ENCODE assay signal across 12 mouse cellular contexts in the genomic region with DNA sequence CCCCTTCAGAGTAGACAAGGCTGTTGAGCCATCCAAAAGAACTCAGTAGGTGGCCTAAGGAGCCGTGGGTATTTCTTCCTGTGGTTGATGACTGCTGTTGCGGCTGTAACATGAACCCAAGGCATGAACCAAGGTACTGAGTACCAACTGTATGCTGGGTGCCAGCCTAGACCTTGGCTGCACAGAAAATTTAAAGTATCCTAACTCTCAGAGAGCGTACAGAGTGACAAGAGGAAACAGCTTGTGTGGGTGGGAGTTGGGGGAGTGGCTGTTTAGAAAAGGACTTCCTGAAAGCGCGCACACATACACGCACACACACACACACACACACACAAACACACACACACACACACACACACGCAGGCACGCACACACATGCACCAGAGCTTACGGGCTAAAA. TPM values are rescaled to one million over a fixed set of nuclear protein-coding genes. Genes with fewer than 3 reads are reported as not detected.
DNase-seq lines count a peak whose midpoint lies in the region; ATAC-seq lines count a peak whose summit lies in the region.
"Had no signal": no experiment of that assay in that cellular context is flagged by ENCODE, and none has a peak within 500 bp of the region (broad histone marks: within the 10 kb centered on the region; RNA-seq: fewer than 3 reads in every experiment).

No protein-coding gene starts in this region.

- H3K27ac ChIP-seq in midbrain, embryonic 13.5 days, result no peak overlapping the region
- no peak overlapping the region for H3K27ac ChIP-seq in forebrain, embryonic 13.5 days
- H3K27ac ChIP-seq: forebrain, embryonic 10.5 days had no signal

- no peaks in the 10 kb centered on the region for H3K9me3 ChIP-seq in midbrain, embryonic 13.5 days
- H3K9me3 ChIP-seq in forebrain, embryonic 13.5 days (replicated peaks), result no peaks in the 10 kb centered on the region
- H3K9me3 ChIP-seq: forebrain, embryonic 10.5 days had no signal

- whole genome bisulfite sequencing in midbrain, embryonic 13.5 days, result 82% methylated on average over 9 of the region's 9 CpGs
- 82% methylated on average over 9 of the region's 9 CpGs for WGBS in forebrain, embryonic 13.5 days

- ATAC-seq in CD4-positive, CD25-positive, alpha-beta regulatory T cell, adult 4 months, result no peak
- ATAC-seq in midbrain, embryonic 13.5 days, result no peak
- ATAC-seq in forebrain, embryonic 13.5 days, result no peak
- ATAC-seq: activated CD4-positive, CD25-positive, alpha-beta regulatory T cell, adult 4 months had no signal

- H3K36me3 ChIP-seq in midbrain, embryonic 13.5 days, result no peaks in the 10 kb centered on the region
- no peaks in the 10 kb centered on the region for H3K36me3 ChIP-seq in forebrain, embryonic 13.5 days (ENCODE audit: poor library complexity, severe bottlenecking)
- H3K36me3 ChIP-seq: forebrain, embryonic 10.5 days had no signal

- H3K4me2 ChIP-seq in midbrain, embryonic 13.5 days (replicated peaks), result no peak overlapping the region
- no peak overlapping the region for H3K4me2 ChIP-seq in forebrain, embryonic 13.5 days
- H3K4me2 ChIP-seq: liver, embryonic 11.5 days had no signal

- H3K4me3 ChIP-seq in midbrain, embryonic 13.5 days (replicated peaks), result no peak overlapping the region
- H3K4me3 ChIP-seq in forebrain, embryonic 13.5 days, result no peak overlapping the region
- H3K4me3 ChIP-seq: forebrain, embryonic 10.5 days had no signal

- DNase-seq in CD4-positive, CD25-positive, alpha-beta regulatory T cell, adult 2 months (ENCODE audit: low read depth, low spot score), result peak; percentile 56
- peak; percentile 52 to 70 for DNase-seq in lung, adult 18-20 months
- DNase-seq in lung, postnatal 25 days (ENCODE audit: low spot score), result no peak
- DNase-seq in lung, postnatal 14 days, result peak; percentile 58
- DNase-seq in thymus, postnatal 4 days, result peak; percentile 61
- DNase-seq: cerebellum, adult 11 months had no signal

- H3K4me1 ChIP-seq in midbrain, embryonic 13.5 days (replicated peaks), result peaks cover 30% of the 10 kb centered on the region
- H3K4me1 ChIP-seq in forebrain, embryonic 13.5 days, result peaks cover 22% of the 10 kb centered on the region

- H3K27me3 ChIP-seq in midbrain, embryonic 13.5 days, result peaks cover 21% of the 10 kb centered on the region
- H3K27me3 ChIP-seq in forebrain, embryonic 13.5 days, result peaks cover 36% of the 10 kb centered on the region

- no peak overlapping the region for H3K9ac ChIP-seq in midbrain, embryonic 13.5 days (replicated peaks)
- H3K9ac ChIP-seq in forebrain, embryonic 13.5 days, result no peak overlapping the region

RNA-seq across cellular contexts. Expression of a gene that starts 1.8 kb away (rescaled TPM):
- polyA plus RNA-seq in CD4-positive, CD25-positive, alpha-beta regulatory T cell, adult 4 months (2017; shearing (Covaris generic)), result 1 to 10 TPM in 1 of 2 experiments, under 1 TPM in 1; 0.32 to 1.9 TPM
- 69.2 and 70.5 TPM in 2 replicates for polyA plus RNA-seq in midbrain, embryonic 13.5 days (2015; fragmentation: Nextera tagmentation; extraction: Ambion mirVana)
- 37.1 and 42.8 TPM in 2 replicates for polyA plus RNA-seq in forebrain, embryonic 13.5 days (2015; fragmentation: Nextera tagmentation; extraction: Ambion mirVana)

RNA-seq across cellular contexts. Expression of a gene that starts 15.3 kb away (rescaled TPM):
- polyA plus RNA-seq in CD4-positive, CD25-positive, alpha-beta regulatory T cell, adult 4 months (2017; shearing (Covaris generic)), result not detected
- polyA plus RNA-seq in midbrain, embryonic 13.5 days (2015; fragmentation: Nextera tagmentation; extraction: Ambion mirVana), result 13.7 and 16.8 TPM in 2 replicates
- polyA plus RNA-seq in forebrain, embryonic 13.5 days (2015; fragmentation: Nextera tagmentation; extraction: Ambion mirVana), result 10.9 and 12.3 TPM in 2 replicates
- polyA plus RNA-seq: activated CD4-positive, CD25-positive, alpha-beta regulatory T cell, adult 4 months had no signal

RNA-seq across cellular contexts. Expression of a gene that starts 16.2 kb away (rescaled TPM):
- not detected for polyA plus RNA-seq in CD4-positive, CD25-positive, alpha-beta regulatory T cell, adult 4 months (2017; shearing (Covaris generic))
- polyA plus RNA-seq in midbrain, embryonic 13.5 days (2015; fragmentation: Nextera tagmentation; extraction: Ambion mirVana), result 16.4 and 19.9 TPM in 2 replicates
- 15.5 and 16.3 TPM in 2 replicates for polyA plus RNA-seq in forebrain, embryonic 13.5 days (2015; fragmentation: Nextera tagmentation; extraction: Ambion mirVana)
- polyA plus RNA-seq: activated CD4-positive, CD25-positive, alpha-beta regulatory T cell, adult 4 months had no signal

RNA-seq across cellular contexts. Expression of a gene that starts 42.3 kb away (rescaled TPM):
- 100 to 1,000 TPM; 126 to 156 TPM for polyA plus RNA-seq in CD4-positive, CD25-positive, alpha-beta regulatory T cell, adult 4 months (2017; shearing (Covaris generic))
- 99.3 and 101 TPM in 2 replicates for polyA plus RNA-seq in midbrain, embryonic 13.5 days (2015; fragmentation: Nextera tagmentation; extraction: Ambion mirVana)
- polyA plus RNA-seq in forebrain, embryonic 13.5 days (2015; fragmentation: Nextera tagmentation; extraction: Ambion mirVana), result 105 and 114 TPM in 2 replicates

RNA-seq across cellular contexts. Expression of a gene that starts 42.4 kb away (rescaled TPM):
- under 1 TPM; 0.16 to 0.65 TPM for polyA plus RNA-seq in CD4-positive, CD25-positive, alpha-beta regulatory T cell, adult 4 months (2017; shearing (Covaris generic))
- 0.85 and 1.2 TPM in 2 replicates for polyA plus RNA-seq in midbrain, embryonic 13.5 days (2015; fragmentation: Nextera tagmentation; extraction: Ambion mirVana)
- 0.70 and 1.1 TPM in 2 replicates for polyA plus RNA-seq in forebrain, embryonic 13.5 days (2015; fragmentation: Nextera tagmentation; extraction: Ambion mirVana)
- polyA plus RNA-seq: activated CD4-positive, CD25-positive, alpha-beta regulatory T cell, adult 4 months had no signal

Comparison
In these comparisons a context has a peak if more than half of its experiments do, and no peak if none do; other contexts are left out.
1. RNA of a gene that starts 1.8 kb away (polyA plus RNA-seq): 69.2 to 70.5 TPM in midbrain, embryonic 13.5 days and 37.1 to 42.8 TPM in forebrain, embryonic 13.5 days; 0.32 to 1.9 TPM in CD4-positive, CD25-positive, alpha-beta regulatory T cell, adult 4 months; every median in the first group is over 10 times any median in the second.
2. RNA of a gene that starts 15.3 kb away (polyA plus RNA-seq): 13.7 to 16.8 TPM in midbrain, embryonic 13.5 days and 10.9 to 12.3 TPM in forebrain, embryonic 13.5 days; not detected in CD4-positive, CD25-positive, alpha-beta regulatory T cell, adult 4 months; every median in the first group is over 10 times any median in the second.
3. RNA of a gene that starts 16.2 kb away (polyA plus RNA-seq): 16.4 to 19.9 TPM in midbrain, embryonic 13.5 days and 15.5 to 16.3 TPM in forebrain, embryonic 13.5 days; not detected in CD4-positive, CD25-positive, alpha-beta regulatory T cell, adult 4 months; every median in the first group is over 10 times any median in the second.